ENCODE assay signal across 13 mouse cellular contexts in genomic region chr11:51526631-51527161, GRCm38 (mm10). TPM values are rescaled to one million over a fixed set of nuclear protein-coding genes. Genes with fewer than 3 reads are reported as not detected.
DNase-seq lines count a peak whose midpoint lies in the region; ATAC-seq and TF ChIP-seq lines count a peak whose summit lies in the region.
"Had no signal": no experiment of that assay in that cellular context is flagged by ENCODE, and none has a peak within 500 bp of the region (broad histone marks: within the 10 kb centered on the region; RNA-seq: fewer than 3 reads in every experiment).

No protein-coding gene starts in this region.

- POLR2A ChIA-PET in Patski (lab: Charles Lee), result interaction anchor here (0.6 kb wide), 1 partner anchor 470 kb away, joined by 3 read pairs; no protein-coding TSS in a partner anchor

- H3K4me3 ChIP-seq in lung, embryonic 14.5 days (ENCODE audit: low read depth, low read length), result no peak overlapping the region
- no peak overlapping the region for H3K4me3 ChIP-seq in heart, postnatal 0 days (ENCODE audit: low read depth, low read length)
- no peak overlapping the region for H3K4me3 ChIP-seq in gastrocnemius, adult 2 months
- H3K4me3 ChIP-seq: megakaryocyte, embryonic 14.5 days had no signal

- peak overlapping the region; percentile 20; the same call in 1 of the 2 replicates for H3K4me2 ChIP-seq in lung, embryonic 14.5 days
- H3K4me2 ChIP-seq in heart, postnatal 0 days (ENCODE audit: low read depth, low read length), result peak overlapping the region; percentile 24
- H3K4me2 ChIP-seq: liver, embryonic 11.5 days had no signal

- peaks cover 14% of the 10 kb centered on the region for H3K4me1 ChIP-seq in lung, embryonic 14.5 days (ENCODE audit: insufficient read depth)
- H3K4me1 ChIP-seq in heart, postnatal 0 days (ENCODE audit: control insufficient read depth, insufficient read depth), result no peaks in the 10 kb centered on the region; the same call in 1 of the 2 replicates

- 24% methylated on average over 14 of the region's 14 CpGs for WGBS in lung, embryonic 14.5 days
- 11% methylated on average over 14 of the region's 14 CpGs for WGBS in heart, postnatal 0 days

- DNase-seq in frontal cortex, postnatal 25 days (ENCODE audit: low spot score in 2 of 2), result no peak
- peak; percentile 70 for DNase-seq in lung, embryonic 14.5 days
- no peak for DNase-seq in lung, postnatal 25 days (ENCODE audit: low spot score)
- peak; percentile 82 for DNase-seq in Patski (ENCODE audit: low read depth, low spot score)
- peak; percentile 9 for DNase-seq in heart, postnatal 0 days (ENCODE audit: low spot score)
- no peak for DNase-seq in gastrocnemius, adult 2 months
- DNase-seq in right cerebral cortex, postnatal 4 days, result no peak
- DNase-seq: cerebellum, adult 18-20 months; kidney, adult 8-10 months had no signal

- no peak for TF ChIP-seq EP300 in heart, postnatal 0 days (IDR thresholded peaks at IDR 0.05; ENCODE audit: low read depth)

- no peak for TF ChIP-seq CTCF in lung, embryonic 14.5 days (IDR thresholded peaks at IDR 0.05; ENCODE audit: low read depth)
- no peak for TF ChIP-seq CTCF in Patski (IDR thresholded peaks at IDR 0.05)
- no peak for TF ChIP-seq CTCF in heart, postnatal 0 days (IDR thresholded peaks at IDR 0.05; ENCODE audit: low read depth)
- TF ChIP-seq CTCF in gastrocnemius, adult 2 months (IDR thresholded peaks at IDR 0.05), result no peak

- H3K9me3 ChIP-seq in lung, embryonic 14.5 days (ENCODE audit: low read depth, low read length), result no peaks in the 10 kb centered on the region
- no peaks in the 10 kb centered on the region for H3K9me3 ChIP-seq in heart, postnatal 0 days (replicated peaks; ENCODE audit: control insufficient read depth, low read length)
- H3K9me3 ChIP-seq: megakaryocyte, embryonic 14.5 days had no signal

- peak overlapping the region; percentile 42; the same call in 1 of the 2 replicates for H3K27ac ChIP-seq in lung, embryonic 14.5 days (ENCODE audit: low read depth)
- no peak overlapping the region for H3K27ac ChIP-seq in heart, postnatal 0 days (ENCODE audit: low read depth)
- H3K27ac ChIP-seq in gastrocnemius, adult 2 months, result no peak overlapping the region

- no peaks in the 10 kb centered on the region for H3K36me3 ChIP-seq in lung, embryonic 14.5 days (ENCODE audit: insufficient read depth)
- no peaks in the 10 kb centered on the region for H3K36me3 ChIP-seq in heart, postnatal 0 days (replicated peaks; ENCODE audit: control insufficient read depth, insufficient read depth, low read length)

- in situ Hi-C loops in Patski (cut with MboI; ENCODE audit: low pct_unique_long_range_greater_than_20kb), result loop anchor here (5.0 to 25.0 kb wide), 3 partner anchors 79 to 464 kb away; partner anchors contain the start of gene Zfp354a

- CTCF ChIA-PET in Patski (lab: Charles Lee), result interaction anchor here (1.1 to 1.6 kb wide), 2 partner anchors 13 to 237 kb away, joined by 3 to 5 read pairs; partner anchors contain the start of gene Col23a1

- H3K27me3 ChIP-seq in lung, embryonic 14.5 days (ENCODE audit: insufficient read depth, low read length), result no peaks in the 10 kb centered on the region
- no peaks in the 10 kb centered on the region for H3K27me3 ChIP-seq in Patski
- peaks cover 14% of the 10 kb centered on the region; the same call in 1 of the 2 replicates for H3K27me3 ChIP-seq in heart, postnatal 0 days (ENCODE audit: control insufficient read depth, insufficient read depth, low read length)

- ATAC-seq in frontal cortex, adult (ENCODE audit: low TSS enrichment), result peak; percentile 64; the same call in 1 of the 2 replicates
- peak; percentile 29; the same call in 1 of the 2 replicates for ATAC-seq in lung, embryonic 14.5 days (ENCODE audit: insufficient read depth)
- peak; percentile 80 for ATAC-seq in Patski
- ATAC-seq in heart, postnatal 0 days (ENCODE audit: insufficient read depth, low read depth), result no peak
- ATAC-seq: CD4-positive, CD25-positive, alpha-beta regulatory T cell, adult 4 months had no signal

- H3K9ac ChIP-seq in lung, embryonic 14.5 days, result no peak overlapping the region
- H3K9ac ChIP-seq in heart, postnatal 0 days (replicated peaks; ENCODE audit: low read depth, low read length), result no peak overlapping the region

- intact Hi-C loops in gastrocnemius, adult 2 months (cut with DNase I), result no loop called here

RNA-seq across cellular contexts. Expression of gene Phykpl, which starts 57.9 kb away (rescaled TPM):
- 19.6 and 23.3 TPM in 2 replicates for polyA plus RNA-seq in lung, embryonic 14.5 days (2014; fragmentation: Nextera tagmentation; extraction: Ambion mirVana)
- polyA plus RNA-seq in Patski (2021), result 18.4 TPM
- 14.5 and 35.2 TPM in 2 replicates for total RNA-seq in heart, postnatal 0 days (2014; rRNA removed; ENCODE audit: low replicate concordance)
- polyA plus RNA-seq in heart, postnatal 0 days (2015; fragmentation: Nextera tagmentation; extraction: Ambion mirVana), result 12.7 and 13.9 TPM in 2 replicates
- 10 to 100 TPM; 15.5 to 15.8 TPM for total RNA-seq in gastrocnemius, adult 2 months (2021)

Comparison
In these comparisons a context has a peak if more than half of its experiments do, and no peak if none do; other contexts are left out.
1. DNase-seq: peak in lung, embryonic 14.5 days (single experiment), Patski (single experiment) and heart, postnatal 0 days (single experiment); none in frontal cortex, postnatal 25 days (0 of 2), lung, postnatal 25 days (single experiment), gastrocnemius, adult 2 months (single experiment) and right cerebral cortex, postnatal 4 days (single experiment).